ENCODE assay signal across 8 mouse cellular contexts in genomic region chr9:14784039-14785002, GRCm38 (mm10). TPM values are rescaled to one million over a fixed set of nuclear protein-coding genes. Genes with fewer than 3 reads are reported as not detected.
A peak's percentile ranks its signal among the peaks of the same experiment; 100 is the strongest.
DNase-seq lines count a peak whose midpoint lies in the region; ATAC-seq lines count a peak whose summit lies in the region.

Gene Mre11a (plus strand): TSS chr9:14784654.
Gene Ankrd49 (minus strand): TSS chr9:14784856.

- under 1% methylated on average over 62 of the region's 62 CpGs for WGBS in lung, embryonic 16.5 days

- peak; percentile 98 to 99 for ATAC-seq in hematopoietic stem cell, adult 5-6 weeks (replicated peaks in 1 of 2; ENCODE audit: insufficient read depth in 1 of 2, low FRiP score in 2 of 2, low TSS enrichment in 1 of 2, low read depth in 1 of 2, poor library complexity in 2 of 2, severe bottlenecking in 2 of 2)
- peak; percentile 99 for ATAC-seq in lung, embryonic 16.5 days (ENCODE audit: low read depth)

- H3K9ac ChIP-seq in lung, embryonic 16.5 days (ENCODE audit: low read length): peak within 1 kb of the TSS; percentile 83

- peak within 1 kb of the TSS; percentile 95 for H3K27ac ChIP-seq in lung, embryonic 16.5 days (ENCODE audit: low read length)

- peak within 1 kb of the TSS; percentile 92 for H3K4me2 ChIP-seq in lung, embryonic 16.5 days (ENCODE audit: low read depth, low read length)

- no peaks in the 10 kb centered on the region for H3K27me3 ChIP-seq in lung, embryonic 16.5 days (ENCODE audit: control insufficient read depth, insufficient read depth, low read depth, low read length)

- peaks cover 16% of the 10 kb centered on the region for H3K36me3 ChIP-seq in lung, embryonic 16.5 days (ENCODE audit: control insufficient read depth, insufficient read depth, low read length)

- DNase-seq in MEL-GATA-1-ER (ENCODE audit: extremely low read depth, low read depth): peak; percentile 99
- peak; percentile 93 for DNase-seq in cerebellum, adult 8-10 months
- peak; percentile 98 for DNase-seq in forelimb bud, embryonic 11.5 days (ENCODE audit: low read depth, low spot score)
- DNase-seq in layer of hippocampus, adult 9-10 months (ENCODE audit: low spot score): peak; percentile 95
- DNase-seq in ovary, postnatal 10 days (ENCODE audit: low spot score): peak; percentile 82
- peak; percentile 87 to 90 for DNase-seq in thymus, postnatal 10 days (ENCODE audit: low spot score in 2 of 2)

- H3K4me1 ChIP-seq in lung, embryonic 16.5 days (replicated peaks; ENCODE audit: control insufficient read depth, insufficient read depth, low read length): peaks cover 8% of the 10 kb centered on the region; the same call in 1 of the 2 replicates

- peak within 1 kb of the TSS; percentile 74 for H3K4me3 ChIP-seq in lung, embryonic 16.5 days (ENCODE audit: low read length)

- H3K9me3 ChIP-seq in lung, embryonic 16.5 days (ENCODE audit: control insufficient read depth, low read length): no peaks in the 10 kb centered on the region

RNA-seq across cellular contexts. Expression of gene Mre11a, which starts in this region (rescaled TPM):
- total RNA-seq in hematopoietic stem cell, adult 5-6 weeks (2017): 63.4 and 89.8 TPM in 2 replicates
- 23.2 and 26.6 TPM in 2 replicates for polyA plus RNA-seq in lung, embryonic 16.5 days (2015; fragmentation: Nextera tagmentation; extraction: Ambion mirVana)

RNA-seq across cellular contexts. Expression of gene Ankrd49, which starts in this region (rescaled TPM):
- total RNA-seq in hematopoietic stem cell, adult 5-6 weeks (2017): 46.8 and 71.5 TPM in 2 replicates
- 33.0 and 37.0 TPM in 2 replicates for polyA plus RNA-seq in lung, embryonic 16.5 days (2015; fragmentation: Nextera tagmentation; extraction: Ambion mirVana)

Comparison
In these comparisons a context has a peak if more than half of its experiments do, and no peak if none do; other contexts are left out.
1. Peak in every context shown above with its lines: DNase-seq, ATAC-seq, H3K4me3 ChIP-seq and H3K27ac ChIP-seq.